Mouse (Mus musculus): ENCODE measurements around the gene Vmn2r10. TPM values are rescaled to one million over a fixed set of nuclear protein-coding genes. Genes with fewer than 3 reads are reported as not detected.

Vmn2r10 gene
- total RNA-seq (2023) = not detected

DNA sequence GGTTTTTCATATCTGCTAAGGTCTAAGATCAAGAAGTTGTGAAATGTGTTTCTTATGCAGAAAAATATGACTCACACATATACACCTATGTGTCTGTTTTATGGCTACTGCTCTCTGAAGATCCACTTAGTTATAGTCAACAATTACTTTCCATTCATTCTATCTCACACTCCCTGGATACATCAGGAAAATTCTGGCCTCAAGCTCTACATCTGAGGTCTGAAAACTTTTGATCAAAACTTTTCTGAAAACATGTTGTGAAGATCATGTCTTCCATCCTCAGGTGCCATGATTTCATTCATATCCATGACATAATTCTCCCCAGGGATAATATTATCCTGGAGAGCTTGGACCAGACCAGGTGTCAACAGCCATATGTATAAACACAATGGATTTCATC lies at the start of gene Vmn2r10:
TSS of gene Vmn2r10 (minus strand) at position 101 of the 400 bp plus-strand sequence.

Other genes starting within 250 kb of the Vmn2r10 start
- gene Rnf212, start 231.5 kb downstream of the Vmn2r10 start, total RNA-seq (2023) = not detected
- gene Tmed11, start 211.2 kb downstream of the Vmn2r10 start, total RNA-seq (2023) = not detected
- gene Vmn2r8, start 197.7 kb downstream of the Vmn2r10 start, total RNA-seq (2023) = not detected
- not detected for gene Vmn2r9, start 153.9 kb downstream of the Vmn2r10 start, total RNA-seq (2023)
- gene Vmn2r11, start 53.0 kb upstream of the Vmn2r10 start, total RNA-seq (2023) = not detected
- not detected for gene Vmn2r12, start 91.4 kb upstream of the Vmn2r10 start, total RNA-seq (2023)
- not detected for gene Vmn2r13, start 185.7 kb upstream of the Vmn2r10 start, total RNA-seq (2023)
- not detected for gene Vmn2r14, start 218.2 kb upstream of the Vmn2r10 start, total RNA-seq (2023)

Data from T-cell, adult 66 days (primary cell).